Mouse (Mus musculus): ENCODE results near the gene Vwa5b2. TPM values are rescaled to one million over a fixed set of nuclear protein-coding genes. Genes with fewer than 3 reads are reported as not detected.
A peak's percentile ranks its signal among the peaks of the same experiment; 100 is the strongest.

Gene Vwa5b2
- total RNA-seq, 2 experiments from 2014 or later = 63.4 to 68.3 TPM

GRCm38 (mm10) chr16:20619541-20620398 lies 30.5 kb downstream of the Vwa5b2 start:
- intact Hi-C loops (cut with DNase I) = loop anchor here (5.0 kb wide), 1 partner anchor 122 kb away; the partner anchor contains the start of gene Eif2b5
- H3K27ac ChIP-seq = peak overlapping the region; percentile 85
- no peak for TF ChIP-seq CTCF (IDR thresholded peaks at IDR 0.05)
- H3K4me3 ChIP-seq = peak overlapping the region; percentile 80
- no peak for DNase-seq (ENCODE audit: extremely low spot score in 1 of 2, low spot score in 2 of 2)

DNA sequence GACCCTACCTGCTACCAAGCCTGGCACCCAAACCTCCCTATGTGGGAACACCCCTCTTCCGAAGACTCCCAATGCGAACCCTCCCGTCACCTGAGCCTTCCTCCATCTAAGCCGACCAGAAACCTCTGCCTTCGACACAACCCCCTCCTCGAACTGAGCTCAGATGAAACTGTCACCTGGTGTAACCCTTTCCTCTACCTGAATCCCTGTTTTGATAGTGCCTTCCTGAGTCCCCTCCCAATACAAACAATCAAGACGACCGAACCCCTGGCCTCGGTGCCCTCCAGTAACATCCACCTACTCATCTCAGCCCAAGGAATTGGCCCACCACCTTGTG lies 31.1 kb downstream of the Vwa5b2 start:
- intact Hi-C loops (cut with DNase I) = loop anchor here (5.0 kb wide), 1 partner anchor 123 kb away; the partner anchor contains the start of gene Eif2b5
- TF ChIP-seq CTCF (IDR thresholded peaks at IDR 0.05) = no peak
- Histone ChIP-seq H3K4me3 (peak overlapping the region; percentile 80), H3K27ac (peak overlapping the region; percentile 85)
- no peak for DNase-seq (ENCODE audit: extremely low spot score in 1 of 2, low spot score in 2 of 2)

GRCm38 (mm10) chr16:20620751-20621190 lies 31.5 kb downstream of the Vwa5b2 start:
- intact Hi-C loops (cut with DNase I) = loop anchor here (5.0 kb wide), 1 partner anchor 123 kb away; the partner anchor contains the start of gene Eif2b5
- Histone ChIP-seq H3K27ac (peak overlapping the region; percentile 85), H3K4me3 (peak overlapping the region; percentile 80)
- no peak for TF ChIP-seq CTCF (IDR thresholded peaks at IDR 0.05)
- peak in 1 of 2 experiments; percentile 33 for DNase-seq (ENCODE audit: extremely low spot score in 1 of 2, low spot score in 2 of 2)

GRCm38 (mm10) chr16:20621191-20621990 lies 32.1 kb downstream of the Vwa5b2 start, which contains the start of gene Camk2n2:
TSS of gene Camk2n2 (minus strand) at chr16:20621287.
- TF ChIP-seq CTCF (IDR thresholded peaks at IDR 0.05) = no peak
- DNase-seq (ENCODE audit: extremely low spot score in 1 of 2, low spot score in 2 of 2) = peak; percentile 68
- intact Hi-C loops (cut with DNase I) = loop anchor here (5.0 kb wide), 1 partner anchor 124 kb away; the partner anchor contains the start of gene Eif2b5
- H3K27ac ChIP-seq = peak within 1 kb of the TSS; percentile 85
- peak within 1 kb of the TSS; percentile 80 for H3K4me3 ChIP-seq

- peak; percentile 58 to 61 for DNase-seq (ENCODE audit: extremely low spot score in 1 of 2, low spot score in 2 of 2)
- TF ChIP-seq CTCF (IDR thresholded peaks at IDR 0.05) = no peak
These were observed 32.9 kb downstream of the Vwa5b2 start for GRCm38 (mm10) chr16:20621991-20622685.

DNA sequence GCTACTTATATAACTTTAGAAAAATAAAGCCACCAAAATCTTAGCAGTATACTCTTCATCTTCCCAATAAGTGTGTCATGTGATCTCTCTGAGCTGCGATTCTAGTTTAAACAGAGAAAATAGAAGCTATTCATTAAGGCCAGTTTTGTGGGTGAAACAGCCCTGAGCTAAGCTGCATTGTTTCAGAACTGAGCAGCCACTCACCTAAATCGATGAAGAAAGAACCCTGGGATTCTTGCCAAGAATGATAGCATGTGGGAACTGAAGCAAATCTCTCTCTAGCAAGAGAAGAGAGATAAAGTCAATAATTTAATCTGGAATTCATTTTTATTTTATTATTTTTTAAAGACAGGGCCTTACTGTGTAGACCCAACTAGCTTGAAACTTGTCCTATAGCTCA lies 33.9 kb downstream of the Vwa5b2 start:
- intact Hi-C loops (cut with DNase I) = loop anchor here (5.0 kb wide), 1 partner anchor 126 kb away; the partner anchor contains the start of gene Eif2b5
- no peak overlapping the region for H3K4me3 ChIP-seq
- no peak overlapping the region for H3K27ac ChIP-seq
- no peak for TF ChIP-seq CTCF (IDR thresholded peaks at IDR 0.05)
- DNase-seq (ENCODE audit: extremely low spot score in 1 of 2, low spot score in 2 of 2) = no peak

More at GRCm38 (mm10) chr16:20621991-20622685, 32.9 kb downstream of the Vwa5b2 start:
- peak overlapping the region; percentile 80 for H3K4me3 ChIP-seq
- H3K27ac ChIP-seq = peak overlapping the region; percentile 47; the same call in 1 of the 2 replicates
- intact Hi-C loops (cut with DNase I) = loop anchor here (5.0 kb wide), 1 partner anchor 125 kb away; the partner anchor contains the start of gene Eif2b5

- no peak overlapping the region for H3K27ac ChIP-seq
- intact Hi-C loops (cut with DNase I) = no loop called here
- H3K4me3 ChIP-seq = no peak overlapping the region
- no peak for TF ChIP-seq CTCF (IDR thresholded peaks at IDR 0.05)
- peak in 1 of 2 experiments; percentile 33 for DNase-seq (ENCODE audit: extremely low spot score in 1 of 2, low spot score in 2 of 2)
These were observed 39.7 kb downstream of the Vwa5b2 start for GRCm38 (mm10) chr16:20628871-20629391.

DNA sequence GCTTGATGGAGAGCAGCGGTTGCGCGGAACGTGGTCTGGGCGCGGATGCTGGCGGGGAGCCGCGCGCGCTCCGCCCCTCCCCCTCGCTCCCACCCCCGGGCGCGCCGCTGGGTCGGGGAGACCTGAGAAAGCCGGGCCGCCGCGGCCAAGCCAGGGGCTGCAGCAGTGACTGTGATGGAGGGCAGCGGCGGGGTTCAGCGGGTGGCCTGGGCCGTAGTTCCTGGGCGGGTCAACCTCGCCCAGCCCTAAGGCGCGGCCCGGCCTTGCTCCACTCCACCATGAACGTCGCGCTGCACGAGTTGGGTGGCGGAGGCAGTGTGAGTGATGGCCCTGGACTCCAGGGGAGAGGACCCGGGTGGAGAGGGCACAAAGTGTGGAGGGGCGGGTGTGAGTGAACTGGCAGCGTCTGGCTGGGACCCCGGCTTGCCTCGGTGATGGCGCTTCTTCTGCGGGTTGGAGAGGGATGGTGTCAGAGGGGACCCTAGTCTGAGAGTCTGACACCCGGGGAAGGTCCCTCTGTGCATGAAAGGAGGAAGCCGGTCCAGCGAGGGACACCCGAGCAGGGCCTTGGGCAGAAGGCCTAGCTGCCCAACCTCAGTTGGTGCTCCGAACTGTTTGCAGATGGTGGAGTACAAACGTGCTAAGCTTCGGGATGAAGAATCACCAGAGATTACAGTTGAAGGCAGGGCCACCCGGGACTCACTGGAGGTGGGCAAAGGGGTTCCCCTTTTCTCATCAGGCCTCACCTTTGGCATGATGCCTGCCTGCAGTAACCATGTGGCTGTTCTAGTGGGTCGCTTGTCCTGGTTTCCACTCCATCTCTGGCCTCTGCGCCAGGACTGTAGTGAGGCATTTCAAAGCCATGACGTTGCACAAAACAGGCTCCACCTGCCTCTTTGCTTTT lies 40.7 kb downstream of the Vwa5b2 start, which contains the start of gene Ece2:
Gene Ece2 (plus strand): TSS at position 98 of the 904 bp plus-strand sequence.
- Histone ChIP-seq H3K27ac (peak within 1 kb of the TSS; percentile 30; the same call in 1 of the 2 replicates), H3K4me3 (peak within 1 kb of the TSS; percentile 52)
- intact Hi-C loops (cut with DNase I) = no loop called here
- peak; percentile 33 to 41 for DNase-seq (ENCODE audit: extremely low spot score in 1 of 2, low spot score in 2 of 2)
- TF ChIP-seq CTCF (IDR thresholded peaks at IDR 0.05) = no peak

DNA sequence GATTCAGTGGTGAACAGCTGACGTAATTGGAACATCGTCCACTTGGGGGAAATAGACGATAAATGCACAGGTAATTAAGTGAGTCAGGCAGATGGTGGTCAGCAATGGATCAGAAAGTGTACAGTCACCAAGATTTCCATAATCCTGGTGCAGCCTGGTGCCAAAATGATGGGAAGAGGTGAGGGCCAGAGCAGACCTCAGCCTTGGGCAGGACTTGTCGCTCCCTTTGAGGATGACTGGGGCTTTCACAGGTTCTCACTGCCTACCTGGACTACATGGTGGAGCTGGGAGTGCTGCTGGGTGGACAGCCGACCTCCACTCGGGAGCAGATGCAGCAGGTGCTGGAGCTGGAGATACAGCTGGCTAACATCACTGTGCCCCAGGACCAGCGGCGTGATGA lies 48.1 kb downstream of the Vwa5b2 start:
- no peak for TF ChIP-seq CTCF (IDR thresholded peaks at IDR 0.05)
- no peak for DNase-seq (ENCODE audit: extremely low spot score in 1 of 2, low spot score in 2 of 2)
- no peak overlapping the region for H3K4me3 ChIP-seq
- H3K27ac ChIP-seq = no peak overlapping the region
- intact Hi-C loops (cut with DNase I) = no loop called here

DNA sequence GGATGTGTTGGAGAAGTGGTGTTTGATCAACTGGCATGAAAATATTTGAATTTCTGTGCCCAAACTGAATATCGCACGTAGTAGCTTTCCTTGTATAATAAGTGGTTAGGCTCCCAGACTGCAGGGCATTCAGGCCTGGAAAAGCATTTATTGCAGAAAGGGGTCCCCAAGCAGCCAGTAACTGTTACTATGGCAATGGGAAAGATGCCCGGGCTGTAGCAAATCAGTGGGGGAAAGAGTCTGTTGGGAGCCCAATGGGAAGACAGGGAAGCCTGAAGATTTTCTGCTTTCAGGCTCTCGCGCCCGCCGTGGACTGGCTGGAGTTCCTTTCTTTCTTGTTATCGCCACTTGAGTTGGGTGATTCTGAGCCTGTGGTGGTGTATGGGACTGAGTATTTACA lies 49.1 kb downstream of the Vwa5b2 start:
- TF ChIP-seq CTCF (IDR thresholded peaks at IDR 0.05) = no peak

More for the DNA sequence above, 49.1 kb downstream of the Vwa5b2 start:
- DNase-seq (ENCODE audit: extremely low spot score in 1 of 2, low spot score in 2 of 2) = peak; percentile 14 to 43
- Histone ChIP-seq H3K27ac (no peak overlapping the region), H3K4me3 (no peak overlapping the region)
- intact Hi-C loops (cut with DNase I) = no loop called here

All from left cerebral cortex, adult 2 months (tissue).